Mouse (Mus musculus): Measurements from ENCODE around the gene Nbas. TPM values are rescaled to one million over a fixed set of nuclear protein-coding genes. Genes with fewer than 3 reads are reported as not detected.

The Nbas gene
- polyA plus RNA-seq, 1 experiment from 2014 or later = 14.4 TPM

GRCm38 (mm10) chr12:13486278-13486677 lies 217.3 kb downstream of the Nbas start:
- no peak for ATAC-seq
- Histone ChIP-seq H3K9ac (ENCODE audit: low read depth, low read length) (no peak overlapping the region), H3K9me3 (ENCODE audit: control insufficient read depth, low read length) (no peaks in the 10 kb centered on the region), H3K4me1 (ENCODE audit: control insufficient read depth, insufficient read depth, low read depth, low read length) (no peaks in the 10 kb centered on the region), H3K4me2 (ENCODE audit: low read length) (no peak overlapping the region), H3K27ac (ENCODE audit: low read depth, low read length) (no peak overlapping the region), H3K4me3 (ENCODE audit: low read length) (no peak overlapping the region), H3K27me3 (replicated peaks; ENCODE audit: control insufficient read depth, insufficient read depth, low read length) (no peaks in the 10 kb centered on the region), H3K36me3 (ENCODE audit: control insufficient read depth, insufficient read depth, low read length) (peaks cover 6% of the 10 kb centered on the region; the same call in 1 of the 2 replicates)
- WGBS = 94% methylated on average over 3 of the region's 3 CpGs

- no peak for ATAC-seq
- Histone ChIP-seq H3K27me3 (replicated peaks; ENCODE audit: control insufficient read depth, insufficient read depth, low read length) (no peaks in the 10 kb centered on the region), H3K4me1 (ENCODE audit: control insufficient read depth, insufficient read depth, low read depth, low read length) (no peaks in the 10 kb centered on the region), H3K9me3 (ENCODE audit: control insufficient read depth, low read length) (no peaks in the 10 kb centered on the region), H3K4me2 (ENCODE audit: low read length) (no peak overlapping the region), H3K27ac (ENCODE audit: low read depth, low read length) (no peak overlapping the region), H3K9ac (ENCODE audit: low read depth, low read length) (no peak overlapping the region), H3K36me3 (ENCODE audit: control insufficient read depth, insufficient read depth, low read length) (no peaks in the 10 kb centered on the region), H3K4me3 (ENCODE audit: low read length) (no peak overlapping the region)
- WGBS = 91% methylated on average over 6 of the region's 6 CpGs
Observed at GRCm38 (mm10) chr12:13497211-13497610, 228.3 kb downstream of the Nbas start.

- no peak overlapping the region for H3K27ac ChIP-seq (ENCODE audit: low read depth, low read length)
- no peaks in the 10 kb centered on the region for H3K9me3 ChIP-seq (ENCODE audit: control insufficient read depth, low read length)
- H3K27me3 ChIP-seq (replicated peaks; ENCODE audit: control insufficient read depth, insufficient read depth, low read length) = no peaks in the 10 kb centered on the region
- H3K4me3 ChIP-seq (ENCODE audit: low read length) = no peak overlapping the region
- H3K36me3 ChIP-seq (ENCODE audit: control insufficient read depth, insufficient read depth, low read length) = no peaks in the 10 kb centered on the region
- no peak overlapping the region for H3K4me2 ChIP-seq (ENCODE audit: low read length)
- ATAC-seq = peak; percentile 37; the same call in 1 of the 2 replicates
- 56% methylated on average over 10 of the region's 10 CpGs for WGBS
- no peak overlapping the region for H3K9ac ChIP-seq (ENCODE audit: low read depth, low read length)
- no peaks in the 10 kb centered on the region for H3K4me1 ChIP-seq (ENCODE audit: control insufficient read depth, insufficient read depth, low read depth, low read length)
Observed at GRCm38 (mm10) chr12:13499237-13499889, 230.4 kb downstream of the Nbas start.

- Histone ChIP-seq H3K4me1 (ENCODE audit: control insufficient read depth, insufficient read depth, low read depth, low read length) (no peaks in the 10 kb centered on the region), H3K36me3 (ENCODE audit: control insufficient read depth, insufficient read depth, low read length) (no peaks in the 10 kb centered on the region), H3K4me3 (ENCODE audit: low read length) (no peak overlapping the region), H3K27ac (ENCODE audit: low read depth, low read length) (no peak overlapping the region), H3K27me3 (replicated peaks; ENCODE audit: control insufficient read depth, insufficient read depth, low read length) (no peaks in the 10 kb centered on the region), H3K9ac (ENCODE audit: low read depth, low read length) (no peak overlapping the region), H3K9me3 (ENCODE audit: control insufficient read depth, low read length) (no peaks in the 10 kb centered on the region), H3K4me2 (ENCODE audit: low read length) (no peak overlapping the region)
- WGBS = 83% methylated on average over 3 of the region's 3 CpGs
- ATAC-seq = peak; percentile 54
Observed at GRCm38 (mm10) chr12:13500191-13500590, 231.3 kb downstream of the Nbas start.

GRCm38 (mm10) chr12:13504771-13505444 lies 236.0 kb downstream of the Nbas start:
- H3K27ac ChIP-seq (ENCODE audit: low read depth, low read length) = no peak overlapping the region
- H3K27me3 ChIP-seq (replicated peaks; ENCODE audit: control insufficient read depth, insufficient read depth, low read length) = no peaks in the 10 kb centered on the region
- no peaks in the 10 kb centered on the region for H3K4me1 ChIP-seq (ENCODE audit: control insufficient read depth, insufficient read depth, low read depth, low read length)
- ATAC-seq = no peak
- no peak overlapping the region for H3K4me3 ChIP-seq (ENCODE audit: low read length)
- no peak overlapping the region for H3K9ac ChIP-seq (ENCODE audit: low read depth, low read length)
- H3K9me3 ChIP-seq (ENCODE audit: control insufficient read depth, low read length) = no peaks in the 10 kb centered on the region
- no peaks in the 10 kb centered on the region for H3K36me3 ChIP-seq (ENCODE audit: control insufficient read depth, insufficient read depth, low read length)
- H3K4me2 ChIP-seq (ENCODE audit: low read length) = no peak overlapping the region
- 73% methylated on average over 5 of the region's 5 CpGs for WGBS

- Histone ChIP-seq H3K4me1 (ENCODE audit: control insufficient read depth, insufficient read depth, low read depth, low read length) (no peaks in the 10 kb centered on the region), H3K9ac (ENCODE audit: low read depth, low read length) (no peak overlapping the region), H3K4me2 (ENCODE audit: low read length) (no peak overlapping the region), H3K36me3 (ENCODE audit: control insufficient read depth, insufficient read depth, low read length) (peaks cover 9% of the 10 kb centered on the region), H3K27ac (ENCODE audit: low read depth, low read length) (no peak overlapping the region), H3K4me3 (ENCODE audit: low read length) (no peak overlapping the region), H3K27me3 (replicated peaks; ENCODE audit: control insufficient read depth, insufficient read depth, low read length) (no peaks in the 10 kb centered on the region), H3K9me3 (ENCODE audit: control insufficient read depth, low read length) (no peaks in the 10 kb centered on the region)
- ATAC-seq = no peak
- 33% methylated on average over 1 of the region's 1 CpGs for WGBS
Observed at GRCm38 (mm10) chr12:13518082-13518481, 249.1 kb downstream of the Nbas start.

GRCm38 (mm10) chr12:13519413-13519812 lies 250.5 kb downstream of the Nbas start:
- no peak overlapping the region for H3K27ac ChIP-seq (ENCODE audit: low read depth, low read length)
- no peaks in the 10 kb centered on the region for H3K27me3 ChIP-seq (replicated peaks; ENCODE audit: control insufficient read depth, insufficient read depth, low read length)
- H3K36me3 ChIP-seq (ENCODE audit: control insufficient read depth, insufficient read depth, low read length) = peaks cover 9% of the 10 kb centered on the region
- H3K9me3 ChIP-seq (ENCODE audit: control insufficient read depth, low read length) = no peaks in the 10 kb centered on the region
- WGBS = 86% methylated on average over 6 of the region's 6 CpGs
- no peak overlapping the region for H3K4me2 ChIP-seq (ENCODE audit: low read length)
- ATAC-seq = no peak
- no peaks in the 10 kb centered on the region for H3K4me1 ChIP-seq (ENCODE audit: control insufficient read depth, insufficient read depth, low read depth, low read length)
- H3K4me3 ChIP-seq (ENCODE audit: low read length) = no peak overlapping the region
- H3K9ac ChIP-seq (ENCODE audit: low read depth, low read length) = no peak overlapping the region

GRCm38 (mm10) chr12:13532731-13533365 lies 263.9 kb downstream of the Nbas start:
- 82% methylated on average over 1 of the region's 1 CpGs for WGBS
- H3K27me3 ChIP-seq (replicated peaks; ENCODE audit: control insufficient read depth, insufficient read depth, low read length) = no peaks in the 10 kb centered on the region
- H3K9me3 ChIP-seq (ENCODE audit: control insufficient read depth, low read length) = no peaks in the 10 kb centered on the region
- H3K27ac ChIP-seq (ENCODE audit: low read depth, low read length) = no peak overlapping the region
- no peak for ATAC-seq
- H3K4me2 ChIP-seq (ENCODE audit: low read length) = no peak overlapping the region
- no peak overlapping the region for H3K4me3 ChIP-seq (ENCODE audit: low read length)
- no peaks in the 10 kb centered on the region for H3K4me1 ChIP-seq (ENCODE audit: control insufficient read depth, insufficient read depth, low read depth, low read length)
- H3K9ac ChIP-seq (ENCODE audit: low read depth, low read length) = no peak overlapping the region
- H3K36me3 ChIP-seq (ENCODE audit: control insufficient read depth, insufficient read depth, low read length) = no peaks in the 10 kb centered on the region

- 91% methylated on average over 4 of the region's 4 CpGs for WGBS
Observed at GRCm38 (mm10) chr12:13539171-13539570, 270.2 kb downstream of the Nbas start.

More at GRCm38 (mm10) chr12:13539171-13539570, 270.2 kb downstream of the Nbas start:
- H3K36me3 ChIP-seq (ENCODE audit: control insufficient read depth, insufficient read depth, low read length) = no peaks in the 10 kb centered on the region
- H3K4me2 ChIP-seq (ENCODE audit: low read length) = no peak overlapping the region
- no peaks in the 10 kb centered on the region for H3K27me3 ChIP-seq (replicated peaks; ENCODE audit: control insufficient read depth, insufficient read depth, low read length)
- H3K4me1 ChIP-seq (ENCODE audit: control insufficient read depth, insufficient read depth, low read depth, low read length) = no peaks in the 10 kb centered on the region
- no peak overlapping the region for H3K9ac ChIP-seq (ENCODE audit: low read depth, low read length)
- no peak overlapping the region for H3K27ac ChIP-seq (ENCODE audit: low read depth, low read length)
- H3K4me3 ChIP-seq (ENCODE audit: low read length) = no peak overlapping the region
- no peak for ATAC-seq
- H3K9me3 ChIP-seq (ENCODE audit: control insufficient read depth, low read length) = no peaks in the 10 kb centered on the region

Measured in hindbrain, embryonic 16.5 days (tissue).